ENCODE assay signal across 21 mouse cellular contexts in the genomic region with DNA sequence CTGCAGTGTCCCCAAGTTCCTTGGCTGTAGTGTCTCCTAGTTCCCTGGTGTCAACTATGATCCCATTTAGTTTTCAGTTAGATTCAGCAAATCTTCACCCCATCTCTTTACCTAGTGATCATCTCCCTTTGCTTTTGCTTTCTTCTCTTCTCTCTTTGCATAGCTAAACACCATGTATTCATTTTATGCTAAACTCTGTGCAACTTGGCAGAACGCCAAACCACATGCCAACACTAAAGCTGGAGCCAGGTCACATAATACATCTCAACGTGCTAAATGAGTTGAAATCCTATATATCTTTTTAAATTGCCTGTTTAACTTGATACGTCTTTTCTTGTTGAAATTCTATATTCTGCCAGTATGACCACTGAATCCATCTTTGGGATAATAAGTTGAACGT.
DNase-seq lines count a peak whose midpoint lies in the region; ATAC-seq and TF ChIP-seq lines count a peak whose summit lies in the region.
"Had no signal": no experiment of that assay in that cellular context is flagged by ENCODE, and none has a peak within 500 bp of the region (broad histone marks: within the 10 kb centered on the region; RNA-seq: fewer than 3 reads in every experiment).

No protein-coding gene starts in this region.

- H3K4me2 ChIP-seq in lung, embryonic 14.5 days = no peak overlapping the region
- no peak overlapping the region for H3K4me2 ChIP-seq in forebrain, embryonic 15.5 days (replicated peaks)
- H3K4me2 ChIP-seq: hindbrain, embryonic 15.5 days; limb, embryonic 15.5 days; neural tube, embryonic 12.5 days had no signal

- no peak for TF ChIP-seq POLR2A in lung, adult 2 months (IDR thresholded peaks at IDR 0.05; ENCODE audit: borderline replicate concordance, extremely low read depth, low read depth, low read length)

- WGBS in lung, embryonic 14.5 days = 31% methylated on average over 4 of the region's 4 CpGs
- WGBS in lung, adult 2 months = 52% methylated on average over 4 of the region's 4 CpGs
- WGBS in forebrain, embryonic 15.5 days = 22% methylated on average over 4 of the region's 4 CpGs

- ATAC-seq in lung, embryonic 14.5 days (ENCODE audit: insufficient read depth) = no peak
- ATAC-seq in forebrain, embryonic 15.5 days (replicated peaks) = peak; percentile 76
- ATAC-seq: liver, postnatal 0 days had no signal

- H3K4me1 ChIP-seq in lung, embryonic 14.5 days (ENCODE audit: insufficient read depth) = no peaks in the 10 kb centered on the region
- no peaks in the 10 kb centered on the region for H3K4me1 ChIP-seq in lung, adult 2 months (ENCODE audit: control insufficient read depth, insufficient read depth, low read length)
- peaks cover 9% of the 10 kb centered on the region for H3K4me1 ChIP-seq in forebrain, embryonic 15.5 days
- H3K4me1 ChIP-seq: hindbrain, embryonic 15.5 days; limb, embryonic 15.5 days; neural tube, embryonic 12.5 days had no signal

- no peak overlapping the region for H3K9ac ChIP-seq in lung, embryonic 14.5 days
- H3K9ac ChIP-seq in forebrain, embryonic 15.5 days (replicated peaks) = no peak overlapping the region
- H3K9ac ChIP-seq: hindbrain, embryonic 15.5 days; limb, embryonic 15.5 days; liver, postnatal 0 days; neural tube, embryonic 12.5 days had no signal

- no peak overlapping the region for H3K4me3 ChIP-seq in lung, embryonic 14.5 days (ENCODE audit: low read depth, low read length)
- no peak overlapping the region for H3K4me3 ChIP-seq in lung, adult 2 months (replicated peaks; ENCODE audit: extremely low read depth, low read depth, low read length)
- no peak overlapping the region for H3K4me3 ChIP-seq in forebrain, embryonic 15.5 days
- H3K4me3 ChIP-seq: hindbrain, embryonic 15.5 days; left cerebral cortex, adult 2 months; limb, embryonic 15.5 days; neural tube, embryonic 12.5 days had no signal

- DNase-seq in cerebellum, postnatal 10 days = peak; percentile 12 to 18
- DNase-seq in cerebellum, adult 9-10 months = no peak
- peak; percentile 70 for DNase-seq in lung, embryonic 14.5 days
- DNase-seq in lung, adult 2 months = no peak
- DNase-seq in 3T3-L1 (ENCODE audit: low read depth, low spot score) (peak; percentile 1), liver (no peak)
- DNase-seq in left cerebral cortex, adult 8-10 months (ENCODE audit: low spot score in 2 of 2) = no peak
- DNase-seq: adrenal gland, postnatal 10 days; cerebellum, adult 18-20 months; gastrocnemius, postnatal 25 days; kidney, adult 11 months; kidney, postnatal 10 days; liver, postnatal 0 days; lung, postnatal 36 days; thymus, postnatal 36 days had no signal

- no peaks in the 10 kb centered on the region for H3K36me3 ChIP-seq in lung, embryonic 14.5 days (ENCODE audit: insufficient read depth)
- H3K36me3 ChIP-seq in forebrain, embryonic 15.5 days = no peaks in the 10 kb centered on the region
- H3K36me3 ChIP-seq: hindbrain, embryonic 15.5 days; limb, embryonic 15.5 days; neural tube, embryonic 12.5 days had no signal

- no peak overlapping the region for H3K27ac ChIP-seq in lung, embryonic 14.5 days (ENCODE audit: low read depth)
- no peak overlapping the region for H3K27ac ChIP-seq in forebrain, embryonic 15.5 days (replicated peaks)
- H3K27ac ChIP-seq: hindbrain, embryonic 15.5 days; left cerebral cortex, adult 2 months; limb, embryonic 15.5 days; neural tube, embryonic 12.5 days had no signal

- no peaks in the 10 kb centered on the region for H3K9me3 ChIP-seq in lung, embryonic 14.5 days (ENCODE audit: low read depth, low read length)
- no peaks in the 10 kb centered on the region for H3K9me3 ChIP-seq in forebrain, embryonic 15.5 days
- H3K9me3 ChIP-seq: hindbrain, embryonic 15.5 days; limb, embryonic 15.5 days; neural tube, embryonic 12.5 days had no signal

- no peak for TF ChIP-seq CTCF in lung, embryonic 14.5 days (IDR thresholded peaks at IDR 0.05; ENCODE audit: low read depth)
- no peak for TF ChIP-seq CTCF in lung, adult 2 months (IDR thresholded peaks at IDR 0.05; ENCODE audit: insufficient read depth, low read length)

- H3K27me3 ChIP-seq in lung, embryonic 14.5 days (ENCODE audit: insufficient read depth, low read length) = no peaks in the 10 kb centered on the region
- no peaks in the 10 kb centered on the region for H3K27me3 ChIP-seq in forebrain, embryonic 15.5 days
- H3K27me3 ChIP-seq: CH12.LX; hindbrain, embryonic 15.5 days; limb, embryonic 15.5 days; neural tube, embryonic 12.5 days had no signal

Comparison
In these comparisons a context has a peak if more than half of its experiments do, and no peak if none do; other contexts are left out.
1. DNase-seq: peak in cerebellum, postnatal 10 days (2 of 2), lung, embryonic 14.5 days (single experiment) and 3T3-L1 (single experiment); none in cerebellum, adult 9-10 months (single experiment), lung, adult 2 months (single experiment), liver (single experiment) and left cerebral cortex, adult 8-10 months (0 of 2).